In genomic region chr5:113002821-113003380, GRCm38 (mm10) we compare ENCODE assay signal across 15 mouse cellular contexts. TPM values are rescaled to one million over a fixed set of nuclear protein-coding genes. Genes with fewer than 3 reads are reported as not detected.
A peak's percentile ranks its signal among the peaks of the same experiment; 100 is the strongest.
DNase-seq lines count a peak whose midpoint lies in the region; TF ChIP-seq lines count a peak whose summit lies in the region.
"Had no signal": no experiment of that assay in that cellular context is flagged by ENCODE, and none has a peak within 500 bp of the region (broad histone marks: within the 10 kb centered on the region; RNA-seq: fewer than 3 reads in every experiment).

No protein-coding gene starts in this region.

- no peaks in the 10 kb centered on the region for H3K27me3 ChIP-seq in cerebellum, adult 2 months (ENCODE audit: control insufficient read depth, insufficient read depth, low read length)
- H3K27me3 ChIP-seq in heart, embryonic 10.5 days (ENCODE audit: insufficient read depth, poor library complexity, severe bottlenecking), result no peaks in the 10 kb centered on the region
- H3K27me3 ChIP-seq: CH12.LX; embryonic facial prominence, embryonic 12.5 days; lung, embryonic 15.5 days had no signal

- TF ChIP-seq POLR2A in cerebellum, adult 2 months (IDR thresholded peaks at IDR 0.05; ENCODE audit: borderline replicate concordance, insufficient read depth, low read length), result no peak

- H3K36me3 ChIP-seq in heart, embryonic 10.5 days, result no peaks in the 10 kb centered on the region
- H3K36me3 ChIP-seq: embryonic facial prominence, embryonic 12.5 days; lung, embryonic 15.5 days had no signal

- H3K4me1 ChIP-seq in cerebellum, adult 2 months (ENCODE audit: control insufficient read depth, insufficient read depth, low read length), result peaks cover 52% of the 10 kb centered on the region
- peaks cover 41% of the 10 kb centered on the region for H3K4me1 ChIP-seq in heart, embryonic 10.5 days
- H3K4me1 ChIP-seq: lung, embryonic 15.5 days had no signal

- H3K27ac ChIP-seq in cerebellum, adult 2 months (ENCODE audit: insufficient read depth, low read length), result no peak overlapping the region
- peak overlapping the region; percentile 42; the same call in 1 of the 2 replicates for H3K27ac ChIP-seq in heart, embryonic 10.5 days
- peak overlapping the region; percentile 15; the same call in 1 of the 2 replicates for H3K27ac ChIP-seq in layer of hippocampus, adult 2 months
- H3K27ac ChIP-seq: embryonic facial prominence, embryonic 12.5 days; lung, embryonic 15.5 days had no signal

- H3K9me3 ChIP-seq in heart, embryonic 10.5 days, result no peaks in the 10 kb centered on the region
- H3K9me3 ChIP-seq: embryonic facial prominence, embryonic 12.5 days; lung, embryonic 15.5 days had no signal

- WGBS in cerebellum, adult 2 months, result 25% methylated on average over 5 of the region's 5 CpGs
- 55% methylated on average over 5 of the region's 5 CpGs for WGBS in heart, embryonic 10.5 days

- DNase-seq in cerebellum, adult 2 months, result peak; percentile 38 to 58
- no peak for DNase-seq in cerebellum, adult 11-12 months
- DNase-seq in heart, embryonic 10.5 days (ENCODE audit: low spot score), result no peak
- DNase-seq in heart, adult 11 months, result no peak
- no peak for DNase-seq in layer of hippocampus, adult 2 months (ENCODE audit: low spot score in 2 of 2)
- no peak for DNase-seq in layer of hippocampus, postnatal 14 days (ENCODE audit: low spot score in 2 of 2)
- DNase-seq in cerebellum, postnatal 36 days, result peak; percentile 30 to 39
- no peak for DNase-seq in testis, postnatal 14 days (ENCODE audit: low spot score)
- DNase-seq: adrenal gland, postnatal 25 days; heart, postnatal 10 days; kidney, postnatal 10 days; thymus, postnatal 25 days had no signal

- no peak overlapping the region for H3K4me3 ChIP-seq in cerebellum, adult 2 months (replicated peaks; ENCODE audit: insufficient read depth, low read depth, low read length)
- H3K4me3 ChIP-seq in heart, embryonic 10.5 days, result no peak overlapping the region
- H3K4me3 ChIP-seq in layer of hippocampus, adult 2 months, result no peak overlapping the region
- H3K4me3 ChIP-seq: embryonic facial prominence, embryonic 12.5 days; lung, embryonic 15.5 days had no signal

- no peak for TF ChIP-seq CTCF in cerebellum, adult 2 months (IDR thresholded peaks at IDR 0.05; ENCODE audit: borderline replicate concordance, insufficient read depth, low read depth, low read length)
- TF ChIP-seq CTCF in layer of hippocampus, adult 2 months (conservative IDR thresholded peaks at IDR 0.05), result no peak

RNA-seq across cellular contexts. Expression of gene Grk3, which starts 12.7 kb away (rescaled TPM):
- polyA plus RNA-seq in cerebellum, adult 2 months (2012; rRNA removed), result 58.0 and 66.0 TPM in 2 replicates
- polyA plus RNA-seq in heart, embryonic 10.5 days (2016; fragmentation: Nextera tagmentation; extraction: Ambion mirVana), result 10.6 and 13.3 TPM in 2 replicates
- 10 to 100 TPM; 80.3 to 84.6 TPM for total RNA-seq in layer of hippocampus, adult 2 months (2021)
- 10 to 100 TPM; 57.3 to 76.8 TPM for total RNA-seq in layer of hippocampus, postnatal 14 days (2021)
- total RNA-seq: CH12.LX had no signal

Comparison
In these comparisons a context has a peak if more than half of its experiments do, and no peak if none do; other contexts are left out.
1. DNase-seq: peak in cerebellum, adult 2 months (2 of 2) and cerebellum, postnatal 36 days (2 of 2); none in cerebellum, adult 11-12 months (single experiment), heart, embryonic 10.5 days (single experiment), heart, adult 11 months (single experiment), layer of hippocampus, adult 2 months (0 of 2), layer of hippocampus, postnatal 14 days (0 of 2) and testis, postnatal 14 days (single experiment).